Mouse (Mus musculus) spleen, embryonic (tissue): ENCODE results near the gene Lhfpl2.

ENCODE experiments used
- CTCF ChIA-PET: fragments of 350-600 bp; sonication (Branson Sonifier 250); formaldehyde crosslinking; loops from one replicate; lab custom pipeline; 2022; lab: Charles Lee

The Lhfpl2 gene

GRCm38 (mm10) chr13:94066626-94067275 lies 9.2 kb downstream of the Lhfpl2 start:
- CTCF ChIA-PET: no interaction called here

GRCm38 (mm10) chr13:94068308-94068707 lies 10.7 kb downstream of the Lhfpl2 start:
- CTCF ChIA-PET: no interaction called here

- CTCF ChIA-PET: no interaction called here
Measured at GRCm38 (mm10) chr13:94069421-94070307, 12.1 kb downstream of the Lhfpl2 start.

GRCm38 (mm10) chr13:94070308-94070619 lies 12.7 kb downstream of the Lhfpl2 start:
- CTCF ChIA-PET: no interaction called here

- CTCF ChIA-PET: no interaction called here
Measured at GRCm38 (mm10) chr13:94070927-94071326, 13.3 kb downstream of the Lhfpl2 start.

GRCm38 (mm10) chr13:94073046-94073715 lies 15.6 kb downstream of the Lhfpl2 start:
- CTCF ChIA-PET: no interaction called here

- CTCF ChIA-PET: no interaction called here
Measured at GRCm38 (mm10) chr13:94073716-94074115, 16.1 kb downstream of the Lhfpl2 start.

GRCm38 (mm10) chr13:94075181-94075580 lies 17.6 kb downstream of the Lhfpl2 start:
- CTCF ChIA-PET: no interaction called here

GRCm38 (mm10) chr13:94077136-94078018 lies 19.8 kb downstream of the Lhfpl2 start:
- CTCF ChIA-PET: no interaction called here

- CTCF ChIA-PET: no interaction called here
Measured at GRCm38 (mm10) chr13:94083196-94083595, 25.6 kb downstream of the Lhfpl2 start.

GRCm38 (mm10) chr13:94084220-94085126 lies 26.9 kb downstream of the Lhfpl2 start:
- CTCF ChIA-PET: no interaction called here

GRCm38 (mm10) chr13:94086090-94086808 lies 28.7 kb downstream of the Lhfpl2 start:
- CTCF ChIA-PET: no interaction called here

- CTCF ChIA-PET: no interaction called here
Measured at GRCm38 (mm10) chr13:94087061-94087460, 29.5 kb downstream of the Lhfpl2 start.

GRCm38 (mm10) chr13:94088788-94089187 lies 31.2 kb downstream of the Lhfpl2 start:
- CTCF ChIA-PET: no interaction called here

GRCm38 (mm10) chr13:94089286-94089685 lies 31.7 kb downstream of the Lhfpl2 start:
- CTCF ChIA-PET: no interaction called here

GRCm38 (mm10) chr13:94091366-94091765 lies 33.8 kb downstream of the Lhfpl2 start:
- CTCF ChIA-PET: no interaction called here

- CTCF ChIA-PET: no interaction called here
Measured at GRCm38 (mm10) chr13:94094176-94094575, 36.6 kb downstream of the Lhfpl2 start.

GRCm38 (mm10) chr13:94094625-94095024 lies 37.0 kb downstream of the Lhfpl2 start:
- CTCF ChIA-PET: no interaction called here

GRCm38 (mm10) chr13:94095202-94095601 lies 37.6 kb downstream of the Lhfpl2 start:
- CTCF ChIA-PET: no interaction called here

- CTCF ChIA-PET: no interaction called here
Measured at GRCm38 (mm10) chr13:94097667-94098066, 40.1 kb downstream of the Lhfpl2 start.
